Mouse (Mus musculus): Measurements from ENCODE around the gene Impg2. TPM values are rescaled to one million over a fixed set of nuclear protein-coding genes. Genes with fewer than 3 reads are reported as not detected.

Gene Impg2
- polyA plus RNA-seq, 1 experiment from 2014 or later = 0.07 TPM

- no peak overlapping the region for H3K27ac ChIP-seq (replicated peaks)
- H3K36me3 ChIP-seq = no peaks in the 10 kb centered on the region
- no peak for ATAC-seq (ENCODE audit: extremely low read depth, insufficient number of reproducible peaks, low FRiP score, low TSS enrichment)
- H3K4me3 ChIP-seq = no peak overlapping the region
- H3K4me1 ChIP-seq = peaks cover 11% of the 10 kb centered on the region; the same call in 1 of the 2 replicates
- WGBS = 36% methylated on average over 1 of the region's 1 CpGs
- no peak overlapping the region for H3K4me2 ChIP-seq
- H3K9me3 ChIP-seq = no peaks in the 10 kb centered on the region
- no peak overlapping the region for H3K9ac ChIP-seq
- no peaks in the 10 kb centered on the region for H3K27me3 ChIP-seq (replicated peaks)
These were observed 69.8 kb downstream of the Impg2 start for GRCm38 (mm10) chr16:56273917-56274316.

- Histone ChIP-seq H3K9ac (no peak overlapping the region), H3K27me3 (replicated peaks) (no peaks in the 10 kb centered on the region), H3K9me3 (no peaks in the 10 kb centered on the region), H3K4me1 (peaks cover 7% of the 10 kb centered on the region; the same call in 1 of the 2 replicates), H3K4me2 (no peak overlapping the region), H3K36me3 (no peaks in the 10 kb centered on the region), H3K27ac (replicated peaks) (no peak overlapping the region), H3K4me3 (no peak overlapping the region)
- ATAC-seq (ENCODE audit: extremely low read depth, insufficient number of reproducible peaks, low FRiP score, low TSS enrichment) = no peak
- WGBS = 69% methylated on average over 9 of the region's 9 CpGs
These were observed 74.9 kb downstream of the Impg2 start for GRCm38 (mm10) chr16:56279060-56279459.

- H3K27me3 ChIP-seq (replicated peaks) = no peaks in the 10 kb centered on the region
- H3K36me3 ChIP-seq = no peaks in the 10 kb centered on the region
- no peak overlapping the region for H3K27ac ChIP-seq (replicated peaks)
- no peaks in the 10 kb centered on the region for H3K9me3 ChIP-seq
- no peak overlapping the region for H3K9ac ChIP-seq
- H3K4me1 ChIP-seq = peaks cover 5% of the 10 kb centered on the region; the same call in 1 of the 2 replicates
- no peak for ATAC-seq (ENCODE audit: extremely low read depth, insufficient number of reproducible peaks, low FRiP score, low TSS enrichment)
- H3K4me2 ChIP-seq = no peak overlapping the region
- no peak overlapping the region for H3K4me3 ChIP-seq
These were observed 75.6 kb downstream of the Impg2 start for GRCm38 (mm10) chr16:56279752-56280151.

GRCm38 (mm10) chr16:56281336-56281735, 77.2 kb downstream of the Impg2 start:
- Histone ChIP-seq H3K27me3 (replicated peaks) (no peaks in the 10 kb centered on the region), H3K4me3 (no peak overlapping the region), H3K9ac (no peak overlapping the region), H3K9me3 (no peaks in the 10 kb centered on the region), H3K4me1 (peaks cover 5% of the 10 kb centered on the region; the same call in 1 of the 2 replicates), H3K36me3 (no peaks in the 10 kb centered on the region), H3K27ac (replicated peaks) (no peak overlapping the region), H3K4me2 (no peak overlapping the region)
- 71% methylated on average over 4 of the region's 4 CpGs for WGBS
- ATAC-seq (ENCODE audit: extremely low read depth, insufficient number of reproducible peaks, low FRiP score, low TSS enrichment) = no peak

GRCm38 (mm10) chr16:56283330-56283729, 79.2 kb downstream of the Impg2 start:
- H3K4me1 ChIP-seq = peaks cover 5% of the 10 kb centered on the region; the same call in 1 of the 2 replicates
- no peak for ATAC-seq (ENCODE audit: extremely low read depth, insufficient number of reproducible peaks, low FRiP score, low TSS enrichment)
- H3K4me2 ChIP-seq = no peak overlapping the region
- H3K4me3 ChIP-seq = no peak overlapping the region
- no peak overlapping the region for H3K27ac ChIP-seq (replicated peaks)
- no peaks in the 10 kb centered on the region for H3K36me3 ChIP-seq
- H3K27me3 ChIP-seq (replicated peaks) = no peaks in the 10 kb centered on the region
- no peak overlapping the region for H3K9ac ChIP-seq
- H3K9me3 ChIP-seq = no peaks in the 10 kb centered on the region
- 74% methylated on average over 1 of the region's 1 CpGs for WGBS

DNA sequence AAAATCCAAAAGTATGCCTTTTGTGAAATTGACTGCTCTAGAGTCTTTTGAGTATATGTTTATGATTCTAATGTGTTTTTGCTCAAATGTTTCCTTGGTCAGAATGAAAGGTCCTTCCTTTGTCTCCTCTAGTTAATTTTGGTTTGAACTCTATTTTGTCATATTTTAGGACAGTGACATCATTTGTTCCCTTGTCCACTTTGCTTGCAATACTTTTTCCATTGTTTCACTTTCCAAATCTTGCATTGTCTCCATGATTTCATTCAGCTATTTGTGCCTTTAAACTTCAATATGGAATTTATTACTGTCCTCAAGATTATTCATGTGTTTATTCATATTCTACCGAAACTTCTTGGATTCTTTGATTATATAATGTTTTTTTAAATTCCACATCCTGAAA, 79.8 kb downstream of the Impg2 start:
- no peaks in the 10 kb centered on the region; the same call in 1 of the 2 replicates for H3K4me1 ChIP-seq
- no peak overlapping the region for H3K4me2 ChIP-seq
- H3K36me3 ChIP-seq = no peaks in the 10 kb centered on the region
- H3K4me3 ChIP-seq = no peak overlapping the region
- no peaks in the 10 kb centered on the region for H3K9me3 ChIP-seq
- ATAC-seq (ENCODE audit: extremely low read depth, insufficient number of reproducible peaks, low FRiP score, low TSS enrichment) = no peak
- H3K27ac ChIP-seq (replicated peaks) = no peak overlapping the region
- H3K27me3 ChIP-seq (replicated peaks) = no peaks in the 10 kb centered on the region
- H3K9ac ChIP-seq = no peak overlapping the region
- 75% methylated on average over 1 of the region's 1 CpGs for WGBS

- WGBS = 75% methylated on average over 5 of the region's 5 CpGs
- Histone ChIP-seq H3K9me3 (no peaks in the 10 kb centered on the region), H3K4me1 (no peaks in the 10 kb centered on the region), H3K4me2 (no peak overlapping the region), H3K27me3 (replicated peaks) (no peaks in the 10 kb centered on the region), H3K9ac (no peak overlapping the region), H3K4me3 (no peak overlapping the region), H3K36me3 (no peaks in the 10 kb centered on the region), H3K27ac (replicated peaks) (no peak overlapping the region)
- no peak for ATAC-seq (ENCODE audit: extremely low read depth, insufficient number of reproducible peaks, low FRiP score, low TSS enrichment)
These were observed 82.0 kb downstream of the Impg2 start for GRCm38 (mm10) chr16:56286076-56286475.

DNA sequence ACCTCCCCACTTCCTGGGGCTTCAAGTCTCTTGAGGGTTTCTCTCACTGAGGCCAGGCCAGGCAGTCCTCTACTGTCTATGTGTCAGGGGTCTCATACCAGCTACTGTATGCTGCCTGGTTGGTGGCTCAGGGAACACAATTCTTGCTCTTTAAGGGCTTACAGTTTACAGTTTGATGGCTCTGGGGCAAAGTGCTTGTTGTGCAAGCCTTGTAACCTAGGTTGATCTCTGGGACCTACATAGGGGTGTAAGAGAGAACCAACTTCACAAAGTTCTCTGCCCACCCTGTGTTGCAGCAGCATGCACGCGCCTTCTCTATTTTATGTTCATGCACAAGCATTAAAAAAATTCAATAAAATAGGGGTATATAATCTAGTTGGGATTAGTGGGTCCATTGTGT, 82.9 kb downstream of the Impg2 start:
- Histone ChIP-seq H3K9ac (no peak overlapping the region), H3K36me3 (no peaks in the 10 kb centered on the region), H3K4me2 (no peak overlapping the region), H3K9me3 (no peaks in the 10 kb centered on the region), H3K4me1 (no peaks in the 10 kb centered on the region), H3K27ac (replicated peaks) (no peak overlapping the region), H3K4me3 (no peak overlapping the region), H3K27me3 (replicated peaks) (no peaks in the 10 kb centered on the region)
- ATAC-seq (ENCODE audit: extremely low read depth, insufficient number of reproducible peaks, low FRiP score, low TSS enrichment) = no peak
- 96% methylated on average over 2 of the region's 2 CpGs for WGBS

- Histone ChIP-seq H3K9ac (no peak overlapping the region), H3K4me1 (no peaks in the 10 kb centered on the region), H3K4me2 (no peak overlapping the region), H3K4me3 (no peak overlapping the region), H3K9me3 (no peaks in the 10 kb centered on the region), H3K36me3 (no peaks in the 10 kb centered on the region), H3K27me3 (replicated peaks) (no peaks in the 10 kb centered on the region), H3K27ac (replicated peaks) (no peak overlapping the region)
- WGBS = 58% methylated on average over 1 of the region's 1 CpGs
- no peak for ATAC-seq (ENCODE audit: extremely low read depth, insufficient number of reproducible peaks, low FRiP score, low TSS enrichment)
These were observed 90.8 kb downstream of the Impg2 start for GRCm38 (mm10) chr16:56294887-56295286.

GRCm38 (mm10) chr16:56295888-56296648, 92.0 kb downstream of the Impg2 start:
- no peak for ATAC-seq (ENCODE audit: extremely low read depth, insufficient number of reproducible peaks, low FRiP score, low TSS enrichment)
- WGBS = 67% methylated on average over 3 of the region's 3 CpGs
- H3K9ac ChIP-seq = no peak overlapping the region
- H3K4me2 ChIP-seq = no peak overlapping the region
- no peak overlapping the region for H3K27ac ChIP-seq (replicated peaks)
- H3K36me3 ChIP-seq = no peaks in the 10 kb centered on the region
- no peaks in the 10 kb centered on the region for H3K9me3 ChIP-seq
- H3K27me3 ChIP-seq (replicated peaks) = no peaks in the 10 kb centered on the region
- H3K4me3 ChIP-seq = no peak overlapping the region
- H3K4me1 ChIP-seq = no peaks in the 10 kb centered on the region

GRCm38 (mm10) chr16:56298248-56298647, 94.1 kb downstream of the Impg2 start:
- Histone ChIP-seq H3K4me2 (no peak overlapping the region), H3K9ac (no peak overlapping the region), H3K36me3 (no peaks in the 10 kb centered on the region), H3K4me1 (no peaks in the 10 kb centered on the region), H3K27ac (replicated peaks) (no peak overlapping the region), H3K27me3 (replicated peaks) (no peaks in the 10 kb centered on the region), H3K9me3 (no peaks in the 10 kb centered on the region), H3K4me3 (no peak overlapping the region)
- WGBS = 80% methylated on average over 6 of the region's 6 CpGs
- no peak for ATAC-seq (ENCODE audit: extremely low read depth, insufficient number of reproducible peaks, low FRiP score, low TSS enrichment)

DNA sequence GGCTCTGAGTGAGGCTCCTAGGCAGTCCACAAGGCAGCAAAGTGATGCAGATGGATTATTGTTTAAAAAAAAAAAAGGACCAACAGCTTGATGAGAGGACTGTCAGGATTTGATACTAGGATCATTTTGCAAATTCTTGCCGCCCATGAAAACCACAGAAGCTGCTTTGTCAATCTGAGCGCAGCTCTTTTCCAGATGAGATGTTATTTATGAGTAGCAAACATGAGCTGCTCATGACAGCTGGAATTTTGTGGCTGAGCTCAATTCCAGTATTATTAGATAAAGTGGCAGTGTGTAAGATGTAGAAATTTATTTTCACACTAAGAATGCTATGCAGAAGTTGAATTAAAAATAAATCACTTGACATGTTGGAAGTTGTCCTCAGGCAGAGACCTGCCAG, 94.7 kb downstream of the Impg2 start:
- H3K4me3 ChIP-seq = no peak overlapping the region
- H3K27ac ChIP-seq (replicated peaks) = no peak overlapping the region
- no peak overlapping the region for H3K9ac ChIP-seq
- no peaks in the 10 kb centered on the region for H3K9me3 ChIP-seq
- no peaks in the 10 kb centered on the region for H3K27me3 ChIP-seq (replicated peaks)
- ATAC-seq (ENCODE audit: extremely low read depth, insufficient number of reproducible peaks, low FRiP score, low TSS enrichment) = no peak
- H3K36me3 ChIP-seq = no peaks in the 10 kb centered on the region
- no peak overlapping the region for H3K4me2 ChIP-seq
- WGBS = 50% methylated on average over 2 of the region's 2 CpGs
- no peaks in the 10 kb centered on the region for H3K4me1 ChIP-seq
